Mouse (Mus musculus): ENCODE results near the gene Isg20l2.
A peak's percentile ranks its signal among the peaks of the same experiment; 100 is the strongest.

GRCm38 (mm10) chr3:87980085-87980484, 50.0 kb downstream of the Isg20l2 start:
- TF ChIP-seq CEBPB (IDR thresholded peaks at IDR 0.05; ENCODE audit: insufficient read depth, poor library complexity, severe bottlenecking) (no peak), MYOD1 (IDR thresholded peaks at IDR 0.05; ENCODE audit: control insufficient read depth in 1 of 3, insufficient read length in 2 of 3, low read depth in 2 of 3) (no peak), POLR2A (IDR thresholded peaks at IDR 0.05; ENCODE audit: insufficient read length, low read depth) (no peak), MAX (IDR thresholded peaks at IDR 0.05; ENCODE audit: low read depth) (no peak), POLR2AphosphoS2 (IDR thresholded peaks at IDR 0.05; ENCODE audit: insufficient read length, low read depth) (peak; percentile 73), SRF (IDR thresholded peaks at IDR 0.05; ENCODE audit: control insufficient read depth, insufficient read length, low read depth) (no peak), E2F4 (IDR thresholded peaks at IDR 0.05; ENCODE audit: insufficient read depth) (no peak), TCF3 (IDR thresholded peaks at IDR 0.05; ENCODE audit: insufficient read length, low read depth) (no peak), TCF12 (IDR thresholded peaks at IDR 0.05; ENCODE audit: insufficient read depth, poor library complexity, severe bottlenecking) (no peak), USF1 (IDR thresholded peaks at IDR 0.05; ENCODE audit: low read depth) (no peak)
